30 mouse cellular contexts compared by ENCODE assay signal in genomic region chr11:46370457-46370856, GRCm38 (mm10). TPM values are rescaled to one million over a fixed set of nuclear protein-coding genes. Genes with fewer than 3 reads are reported as not detected.
"Had no signal": no experiment of that assay in that cellular context is flagged by ENCODE, and none has a peak within 500 bp of the region (broad histone marks: within the 10 kb centered on the region; RNA-seq: fewer than 3 reads in every experiment).

No protein-coding gene starts in this region.

- H3K27me3 ChIP-seq: intestine, embryonic 15.5 days; limb, embryonic 13.5 days; liver, embryonic 13.5 days; neural tube, embryonic 13.5 days had no signal

- H3K4me2 ChIP-seq: intestine, embryonic 15.5 days; limb, embryonic 13.5 days; liver, embryonic 13.5 days; midbrain, embryonic 11.5 days; neural tube, embryonic 13.5 days had no signal

- H3K36me3 ChIP-seq: intestine, embryonic 15.5 days; limb, embryonic 10.5 days; limb, embryonic 13.5 days; liver, embryonic 13.5 days; neural tube, embryonic 13.5 days had no signal

- H3K4me3 ChIP-seq: intestine, embryonic 15.5 days; limb, embryonic 10.5 days; limb, embryonic 13.5 days; liver, embryonic 13.5 days; neural tube, embryonic 13.5 days had no signal

- H3K9me3 ChIP-seq: intestine, embryonic 15.5 days; limb, embryonic 10.5 days; limb, embryonic 13.5 days; liver, embryonic 13.5 days; neural tube, embryonic 13.5 days had no signal

- H3K4me1 ChIP-seq: intestine, embryonic 15.5 days; limb, embryonic 10.5 days; liver, embryonic 13.5 days; neural tube, embryonic 13.5 days had no signal

- DNase-seq: kidney, adult 11 months; kidney, adult 9 months; kidney, postnatal 14 days; kidney, postnatal 4 days; liver, embryonic 13.5 days; lung, adult 2 months; lung, postnatal 14 days; lung, postnatal 4 days; midbrain, embryonic 14.5 days; retina, postnatal 1 day; thymus, adult 2 months; thymus, postnatal 14 days; thymus, postnatal 4 days had no signal

- ATAC-seq: intestine, embryonic 15.5 days had no signal

- H3K27ac ChIP-seq: intestine, embryonic 15.5 days; limb, embryonic 10.5 days; limb, embryonic 13.5 days; liver, embryonic 13.5 days; neural tube, embryonic 13.5 days; stomach, postnatal 0 days had no signal

- H3K9ac ChIP-seq: intestine, embryonic 15.5 days; limb, embryonic 13.5 days; liver, embryonic 13.5 days; neural tube, embryonic 13.5 days had no signal

RNA-seq across cellular contexts. Expression of gene Itk, which starts 18.9 kb away (rescaled TPM):
- polyA plus RNA-seq: limb, embryonic 10.5 days; midbrain, embryonic 11.5 days; midbrain, embryonic 14.5 days; neural tube, embryonic 13.5 days had no signal

RNA-seq across cellular contexts. Expression of gene Fam71b, which starts 25.9 kb away (rescaled TPM):
- total RNA-seq: layer of hippocampus, adult 18-20 months; layer of hippocampus, postnatal 14 days; left cerebral cortex, adult 8-10 months; left cerebral cortex, postnatal 14 days; megakaryocyte progenitor cell, adult 5-6 weeks; megakaryocyte-erythroid progenitor cell, adult 5-6 weeks; midbrain, postnatal 0 days; neutrophil, adult 5-6 weeks had no signal
- polyA plus RNA-seq: intestine, embryonic 15.5 days; kidney, embryonic 16.5 days; limb, embryonic 10.5 days; limb, embryonic 13.5 days; liver, embryonic 13.5 days; lung, embryonic 16.5 days; midbrain, embryonic 11.5 days; midbrain, embryonic 14.5 days; midbrain, postnatal 0 days; neural tube, embryonic 13.5 days; stomach, embryonic 14.5 days; stomach, postnatal 0 days had no signal
